Mouse (Mus musculus): Measurements from ENCODE around the gene Nfxl1.

DNA sequence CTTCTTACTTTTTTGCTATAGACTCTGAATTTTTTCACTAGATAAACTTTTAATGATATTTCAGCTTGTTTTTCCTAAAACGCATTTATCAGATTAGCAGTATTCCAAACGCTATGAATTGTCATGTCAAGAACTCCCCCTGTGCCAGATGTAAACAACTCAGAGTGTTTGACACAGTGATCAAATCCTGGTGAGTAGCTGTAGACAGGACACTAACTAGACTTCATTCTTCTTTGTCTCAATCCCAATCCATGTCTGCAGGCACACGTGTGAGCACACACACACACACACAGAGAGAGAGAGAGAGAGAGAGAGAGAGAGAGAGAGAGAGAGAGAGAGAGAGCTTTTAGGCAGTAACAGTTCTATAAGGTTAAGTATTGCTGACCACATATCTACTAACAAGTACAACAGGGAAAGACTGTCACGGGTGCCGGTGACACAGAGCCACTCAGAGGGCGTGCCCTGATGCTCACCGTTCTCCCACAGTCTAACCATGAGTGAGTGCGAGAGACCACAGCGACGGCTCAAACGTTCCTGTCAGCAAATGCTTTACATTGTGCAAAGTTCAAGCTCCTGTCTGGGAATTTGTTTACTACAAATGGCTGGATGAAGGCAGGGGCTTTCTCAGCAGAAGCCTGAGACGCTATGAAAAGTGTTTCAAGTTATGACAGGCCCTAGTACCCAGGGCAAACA, 87.0 kb downstream of the Nfxl1 start:
- TF ChIP-seq CTCF (IDR thresholded peaks at IDR 0.05; ENCODE audit: extremely low read depth, insufficient read depth, insufficient read length, insufficient replicate concordance) (no peak), POLR2A (IDR thresholded peaks at IDR 0.05; ENCODE audit: low read depth, low read length) (no peak)
